Mouse (Mus musculus) gastrocnemius, adult 2 months (tissue): ENCODE results near the gene Pde11a. TPM values are rescaled to one million over a fixed set of nuclear protein-coding genes. Genes with fewer than 3 reads are reported as not detected.

Source experiments
- DNase-seq: peaks from one replicate; pipeline ENCODE4 v3.0.0; 2022
- H3K27ac ChIP-seq: fragments of 200-600 bp; 2 replicates; pipeline ENCODE4 v1.8.1; 2022; ENCODE audit warnings: mild to moderate bottlenecking
- H3K4me3 ChIP-seq: fragments of 200-600 bp; 2 replicates; pipeline ENCODE4 v1.8.1; 2022; ENCODE audit warnings: mild to moderate bottlenecking, moderate library complexity
- CTCF ChIP-seq: fragments of 200-600 bp; IDR thresholded peaks from 2 replicates; pipeline ENCODE4 v1.8.1; 2022; ENCODE audit warnings: antibody characterized with exemption, mild to moderate bottlenecking, moderate library complexity
- intact Hi-C: fragments of 180-260 bp; cut with DNase I; formaldehyde crosslinking; loops from one replicate; pipeline ENCODE4 v1.15.1; 2025
- long read RNA-seq, 2 experiments: library from polyadenylated mRNA; stranded (forward); transcript quantifications; one replicate each; pipeline ENCODE4 v2.0.0; 2021
- total RNA-seq, 2 experiments: library from RNA; stranded (reverse); gene quantifications; 2 replicates each; pipeline ENCODE4 v1.2.3; 2021

The Pde11a gene
- total RNA-seq, result under 1 TPM; 0.17 to 0.33 TPM
- long read RNA-seq, experiment 1, result 0 reads
- long read RNA-seq, experiment 2, result 0 reads

DNA sequence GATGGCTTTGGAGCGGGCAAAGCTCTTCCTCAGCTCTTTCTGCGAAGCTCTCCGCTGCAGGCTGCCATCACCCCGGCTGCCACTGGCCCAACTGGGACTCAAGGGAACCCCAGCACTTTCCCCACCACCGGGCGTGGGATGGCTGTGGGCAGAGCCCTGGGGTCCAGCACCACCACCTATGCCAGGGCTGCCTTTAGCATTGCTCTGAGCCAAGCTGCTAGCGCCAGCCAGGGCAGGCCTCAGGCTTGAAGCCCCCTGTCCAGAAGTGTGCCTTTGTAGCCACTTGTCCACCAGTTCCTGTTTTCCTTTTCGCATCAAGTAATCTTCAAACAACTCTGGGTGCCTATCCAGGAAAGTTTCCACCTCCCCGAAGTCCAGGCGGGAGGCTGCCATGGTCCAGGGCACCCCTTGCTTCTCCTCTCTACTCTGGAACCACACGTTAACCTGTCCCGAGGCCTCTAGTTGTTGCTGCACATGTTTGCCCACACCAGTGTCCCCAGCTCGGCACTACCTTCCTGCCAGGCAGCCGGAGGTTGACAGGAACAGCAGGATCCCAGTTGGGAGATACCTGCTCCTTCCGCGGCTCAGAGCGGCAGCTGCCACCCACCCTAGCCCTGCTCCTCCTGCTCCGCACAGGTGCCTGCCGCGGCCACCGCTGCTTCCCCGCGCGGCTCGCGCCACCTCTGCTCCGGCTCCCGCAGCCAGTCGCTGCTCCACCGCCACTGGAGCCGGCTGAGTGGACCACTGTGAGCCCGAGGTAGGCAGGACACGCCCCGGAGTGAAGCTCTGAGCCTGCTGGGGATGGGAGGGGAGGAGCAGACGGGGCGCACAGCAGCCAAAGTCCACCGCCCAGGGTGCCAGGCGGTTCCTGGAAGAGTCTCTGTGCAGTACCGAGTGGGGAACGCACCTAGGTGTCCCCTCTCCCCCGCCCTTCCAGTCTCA lies at the start of gene Pde11a:
Pde11a (minus strand) TSS at position 560 of the 942 bp plus-strand sequence.
- Histone ChIP-seq H3K27ac (no peak within 1 kb of the TSS), H3K4me3 (peak within 1 kb of the TSS; percentile 65)
- peak; percentile 23 for DNase-seq
- no peak for TF ChIP-seq CTCF
- intact Hi-C loops, result no loop called here

DNA sequence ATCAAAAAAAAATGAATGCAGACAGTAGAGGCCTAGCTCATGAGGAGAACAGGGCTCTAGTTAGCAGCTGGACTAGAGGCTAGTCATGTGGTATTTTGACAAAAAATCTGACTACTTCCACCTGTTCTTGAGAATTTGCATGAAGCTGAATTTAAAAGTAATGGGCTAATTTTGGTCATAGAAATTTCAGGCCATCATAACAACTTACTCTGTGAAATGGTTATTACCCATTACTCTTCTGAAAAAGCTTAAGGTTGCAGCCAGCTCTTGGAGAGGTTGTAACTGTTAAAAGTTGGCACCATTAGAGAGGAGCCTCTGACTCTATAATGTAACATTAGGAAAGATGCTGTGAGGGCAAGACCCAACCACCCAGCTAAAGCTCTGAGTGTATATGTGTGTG lies 48.0 kb upstream of the Pde11a start:
- no peak overlapping the region for H3K4me3 ChIP-seq
- no peak for DNase-seq

DNA sequence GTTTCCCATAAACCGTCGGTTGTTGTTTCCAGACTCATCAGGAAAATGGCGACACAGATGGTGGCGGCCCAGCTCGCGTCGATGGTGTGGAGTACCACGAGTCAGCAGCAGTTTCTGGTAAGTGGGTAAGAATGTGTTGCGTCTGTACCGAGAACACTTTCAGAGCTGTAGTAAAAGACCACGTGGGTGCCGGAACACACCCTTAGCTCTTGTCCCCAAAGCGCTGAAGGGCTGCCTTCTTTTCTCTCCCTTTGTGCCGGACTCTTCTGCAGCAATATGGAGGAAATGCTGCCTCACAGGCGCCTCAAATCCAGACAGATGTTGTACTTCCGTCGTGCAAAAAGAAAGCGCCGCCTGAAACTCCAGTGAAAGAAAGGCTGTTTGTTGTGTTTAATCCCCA lies 40.1 kb upstream of the Pde11a start:
- no peak overlapping the region for H3K4me3 ChIP-seq
- H3K27ac ChIP-seq, result no peak overlapping the region
- TF ChIP-seq CTCF, result no peak
- DNase-seq, result no peak
- intact Hi-C loops, result no loop called here

More for the DNA sequence above, 48.0 kb upstream of the Pde11a start:
- intact Hi-C loops, result no loop called here
- TF ChIP-seq CTCF, result no peak
- no peak overlapping the region for H3K27ac ChIP-seq

DNA sequence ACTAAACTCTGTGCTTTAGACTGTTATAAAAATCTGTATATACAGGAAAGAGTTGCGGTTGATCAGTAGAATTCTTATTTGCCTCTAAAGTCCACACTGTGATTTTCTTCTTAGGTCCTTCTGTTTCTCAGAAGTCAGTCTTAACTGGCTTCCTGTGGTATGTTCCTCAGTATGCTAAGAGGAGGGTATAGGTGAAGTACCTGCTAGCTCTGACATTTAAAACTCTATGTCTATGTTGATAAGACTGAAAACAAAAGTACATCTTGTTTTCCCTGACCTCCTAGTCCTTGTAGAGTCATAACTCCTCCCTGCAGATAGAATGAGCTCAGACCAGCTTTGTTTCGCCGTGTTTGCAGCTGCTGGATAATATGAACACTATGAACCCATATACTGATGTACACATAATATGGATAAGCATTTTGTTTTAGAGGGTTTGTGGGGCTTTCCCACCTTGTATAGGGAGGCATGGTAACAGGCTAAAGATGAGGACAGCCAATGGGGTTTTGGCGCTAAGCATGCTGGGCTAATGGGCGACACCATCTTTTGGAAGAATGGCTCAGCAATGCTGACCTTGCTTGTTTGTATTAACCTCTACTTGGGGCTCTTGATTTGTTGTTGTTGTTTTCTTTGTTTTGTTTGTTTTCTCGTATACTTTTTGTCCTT lies 36.1 kb upstream of the Pde11a start:
- no peak for TF ChIP-seq CTCF
- no peak for DNase-seq
- intact Hi-C loops, result no loop called here
- H3K27ac ChIP-seq, result no peak overlapping the region
- H3K4me3 ChIP-seq, result no peak overlapping the region

DNA sequence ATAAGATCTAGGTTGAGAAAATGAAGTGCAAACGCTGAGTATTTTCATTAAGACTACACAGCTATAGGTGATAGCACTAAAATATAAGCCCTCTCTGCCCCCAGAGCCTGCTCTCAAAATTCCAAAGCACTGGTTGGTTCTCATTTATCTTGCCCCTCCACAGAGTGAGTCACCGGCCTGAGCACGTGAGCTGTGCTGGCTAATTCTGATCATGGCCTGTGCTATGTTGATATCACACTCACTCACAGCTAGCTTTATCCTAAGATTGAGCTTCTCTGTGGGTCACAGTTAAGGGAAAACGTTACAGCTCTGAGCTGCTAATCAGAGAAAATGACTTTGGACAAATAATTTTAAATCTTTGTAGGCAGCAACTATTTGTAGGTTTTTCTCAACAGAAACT lies 33.7 kb upstream of the Pde11a start:
- intact Hi-C loops, result no loop called here
- Histone ChIP-seq H3K4me3 (no peak overlapping the region), H3K27ac (no peak overlapping the region)
- TF ChIP-seq CTCF, result no peak
- DNase-seq, result no peak

DNA sequence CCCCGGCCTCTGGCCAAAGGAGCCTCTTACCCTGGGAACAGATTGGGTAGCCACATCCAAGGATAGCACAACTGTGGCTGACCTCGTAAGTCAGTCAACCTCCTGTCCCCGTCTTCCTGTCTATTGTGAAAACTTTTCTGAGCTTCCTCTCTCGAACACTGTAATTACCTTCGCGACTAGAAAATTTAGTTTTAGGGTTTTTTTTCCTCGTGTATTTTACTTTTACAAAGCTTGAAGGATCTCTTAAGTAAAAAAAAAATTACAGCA lies 32.0 kb upstream of the Pde11a start:
- no peak for DNase-seq
- intact Hi-C loops, result no loop called here
- TF ChIP-seq CTCF, result no peak
- peak overlapping the region; percentile 98 for H3K4me3 ChIP-seq
- peak overlapping the region; percentile 90 for H3K27ac ChIP-seq

DNA sequence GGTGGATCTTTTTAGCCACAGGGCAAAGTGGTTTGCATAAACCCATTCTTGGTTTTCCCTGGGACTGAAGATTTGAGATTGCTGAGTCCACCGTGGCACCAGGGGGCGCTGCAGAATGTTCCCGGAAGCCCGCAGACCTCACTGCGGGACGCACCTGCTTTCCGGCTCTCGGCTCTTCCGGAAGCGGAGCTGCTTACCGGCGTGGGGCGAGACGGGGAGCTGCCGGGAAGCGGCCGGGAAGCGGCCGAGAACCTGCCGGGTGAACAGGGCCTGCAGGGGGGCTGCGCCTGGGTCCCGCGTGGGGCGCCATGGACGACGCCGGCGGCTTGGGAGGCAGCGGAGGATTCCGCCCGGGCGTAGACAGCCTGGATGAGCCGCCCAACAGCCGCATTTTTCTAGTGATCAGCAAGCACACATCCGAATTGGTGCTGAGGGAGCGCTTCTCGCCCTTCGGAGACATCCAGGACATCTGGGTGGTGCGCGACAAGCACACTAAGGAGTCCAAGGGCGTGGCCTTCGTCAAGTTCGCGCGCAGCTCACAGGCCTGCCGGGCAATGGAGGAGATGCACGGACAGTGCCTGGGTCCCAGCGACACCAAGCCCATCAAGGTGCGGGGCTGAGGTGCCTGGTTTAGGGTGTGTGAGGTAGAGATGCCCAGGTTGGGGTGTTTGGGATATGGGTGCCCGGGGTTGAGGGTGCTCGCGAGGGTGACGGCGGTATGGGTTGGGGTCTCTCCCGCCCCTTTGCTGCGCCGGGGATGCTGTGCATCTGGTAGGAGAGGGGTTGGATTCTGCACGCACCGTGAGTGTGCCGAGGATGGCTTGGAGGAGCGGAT lies 31.5 kb upstream of the Pde11a start, which contains the start of gene Rbm45:
Rbm45 (plus strand) TSS at position 164 of the 835 bp plus-strand sequence.
- peak; percentile 93 for TF ChIP-seq CTCF
- H3K27ac ChIP-seq, result peak within 1 kb of the TSS; percentile 90
- intact Hi-C loops, result loop anchor here (1.0 to 10.0 kb wide), 2 partner anchors 215 to 248 kb away; no protein-coding TSS in a partner anchor
- peak; percentile 90 for DNase-seq
- peak within 1 kb of the TSS; percentile 98 for H3K4me3 ChIP-seq

DNA sequence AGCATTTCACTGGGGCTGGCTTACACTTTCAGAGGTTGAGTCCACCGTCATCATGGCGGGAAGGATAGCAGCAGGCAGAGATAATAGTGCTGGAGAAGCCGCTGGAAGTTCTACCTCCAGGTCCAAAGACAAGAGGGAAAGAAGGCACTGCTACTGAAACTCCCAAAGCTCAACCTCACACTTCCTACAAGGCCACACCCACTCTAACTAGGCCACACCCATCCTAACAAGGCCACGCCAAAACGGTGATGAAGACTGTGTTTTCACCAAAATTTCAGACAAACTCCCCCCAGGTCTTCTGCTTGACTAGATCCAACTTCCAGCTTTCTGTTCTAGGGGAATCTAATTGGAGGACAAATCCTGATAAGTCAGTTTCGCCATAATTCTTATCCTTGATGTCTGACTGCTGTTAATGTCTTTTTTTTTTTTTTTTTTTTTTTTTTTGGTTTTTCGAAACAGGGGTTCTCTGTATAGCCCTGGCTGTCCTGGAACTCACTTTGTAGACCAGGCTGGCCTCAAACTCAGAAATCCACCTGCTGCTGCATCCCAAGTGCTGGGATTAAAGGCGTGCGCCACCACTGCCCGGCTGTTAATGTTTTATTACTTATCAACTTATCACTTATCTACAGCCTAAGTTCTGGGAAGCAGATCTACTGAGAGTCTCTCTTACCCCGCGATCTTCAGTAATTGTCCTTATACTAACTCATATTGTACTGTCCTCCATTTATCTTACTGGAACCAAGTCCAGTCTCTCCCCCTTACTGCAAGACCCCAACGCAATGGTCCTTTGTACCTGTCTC lies 30.5 kb upstream of the Pde11a start:
- Histone ChIP-seq H3K4me3 (no peak overlapping the region), H3K27ac (no peak overlapping the region; the same call in 1 of the 2 replicates)
- no peak for DNase-seq
- no peak for TF ChIP-seq CTCF
- intact Hi-C loops, result loop anchor here (1.0 to 10.0 kb wide), 2 partner anchors 216 to 249 kb away; no protein-coding TSS in a partner anchor

DNA sequence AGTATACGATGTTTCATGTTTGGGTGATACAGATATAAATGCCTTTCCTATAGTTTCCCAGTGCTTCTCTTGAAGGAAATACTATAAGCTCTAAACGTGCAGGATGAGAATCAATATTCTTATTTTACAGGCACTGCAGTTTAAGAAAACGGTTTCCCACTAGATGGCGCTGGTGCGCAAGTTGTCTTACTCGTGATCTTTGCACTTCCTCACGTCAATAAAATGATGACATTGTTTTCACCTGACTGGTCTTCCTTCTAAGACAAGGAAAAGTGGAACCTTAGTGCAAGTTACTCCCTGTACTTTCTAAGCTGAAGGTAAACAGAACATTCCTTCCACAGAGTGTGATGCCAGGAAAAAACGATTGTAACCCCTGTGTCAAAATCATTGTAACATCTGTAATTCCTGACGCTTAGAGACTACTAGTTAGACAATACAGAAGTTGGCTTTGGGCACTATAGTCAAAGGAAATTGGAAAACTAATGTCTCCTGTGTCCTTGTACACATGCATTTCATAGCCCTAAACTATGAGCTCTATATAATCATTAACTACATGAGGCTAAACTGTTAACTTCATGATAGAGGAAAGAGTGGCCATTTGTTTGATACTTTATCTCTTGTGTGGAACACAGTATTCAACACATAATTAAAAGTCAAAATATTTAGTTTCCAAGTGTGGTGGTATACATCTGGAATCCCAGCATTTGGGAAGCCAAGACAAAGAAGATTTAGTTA lies 28.8 kb upstream of the Pde11a start:
- peak; percentile 85 for DNase-seq
- Histone ChIP-seq H3K27ac (no peak overlapping the region), H3K4me3 (no peak overlapping the region)
- TF ChIP-seq CTCF, result peak; percentile 87
- intact Hi-C loops, result loop anchor here (10.0 kb wide), 1 partner anchor 217 kb away; no protein-coding TSS in a partner anchor

DNA sequence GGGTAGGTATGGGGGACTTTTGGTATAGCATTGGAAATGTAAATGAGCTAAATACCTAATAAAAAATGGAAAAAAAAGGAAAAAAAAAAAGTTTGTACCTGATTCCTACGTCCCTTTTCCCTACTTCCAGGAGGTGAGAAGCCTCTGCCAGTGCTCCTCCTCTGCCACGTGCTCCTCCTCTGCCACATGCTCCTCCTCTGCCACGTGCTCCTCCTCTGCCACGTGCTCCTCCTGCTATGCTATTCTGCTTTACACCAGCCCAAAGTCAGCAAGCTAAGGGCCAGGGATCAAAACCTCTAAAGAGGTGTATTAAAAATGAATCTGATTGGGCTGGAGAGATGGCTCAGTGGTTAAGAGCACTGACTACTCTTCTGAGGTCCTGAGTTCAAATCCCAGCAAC lies 27.2 kb upstream of the Pde11a start:
- H3K4me3 ChIP-seq, result no peak overlapping the region
- no peak for DNase-seq
- intact Hi-C loops, result loop anchor here (10.0 kb wide), 1 partner anchor 219 kb away; no protein-coding TSS in a partner anchor
- no peak overlapping the region for H3K27ac ChIP-seq
- TF ChIP-seq CTCF, result no peak

DNA sequence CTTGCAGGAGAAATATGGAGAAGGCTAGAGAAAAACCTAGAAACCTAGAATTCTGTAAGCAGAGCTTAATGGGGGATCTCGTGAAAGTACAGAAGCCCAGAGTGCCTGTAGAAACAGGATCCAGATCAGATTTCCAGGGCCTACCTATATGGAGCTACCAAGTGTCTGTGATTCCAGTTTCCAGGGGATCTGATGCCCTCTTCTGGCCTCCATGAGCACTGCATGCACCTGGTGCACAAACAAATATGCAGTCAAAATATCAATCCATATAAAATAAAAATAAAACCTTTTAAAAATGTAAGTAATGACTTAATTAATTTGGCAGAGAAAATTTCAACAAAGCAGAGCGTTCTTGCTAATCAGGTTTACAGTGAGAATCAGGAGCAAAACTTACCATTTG lies 23.5 kb upstream of the Pde11a start:
- TF ChIP-seq CTCF, result peak; percentile 49
- intact Hi-C loops, result loop anchor here (10.0 kb wide), 1 partner anchor 223 kb away; no protein-coding TSS in a partner anchor

More for the DNA sequence above, 23.5 kb upstream of the Pde11a start:
- DNase-seq, result no peak
- Histone ChIP-seq H3K27ac (no peak overlapping the region), H3K4me3 (no peak overlapping the region)
